Mouse (Mus musculus) heart, adult 8-10 months (tissue): ENCODE results near the gene Kif26b. TPM values are rescaled to one million over a fixed set of nuclear protein-coding genes. Genes with fewer than 3 reads are reported as not detected.

ENCODE experiments used
- DNase-seq: peaks from one replicate; pipeline ENCODE4 v3.0.0; 2022; ENCODE audit warnings: low spot score
- total RNA-seq, 4 experiments: library from RNA; stranded (reverse); gene quantifications; 2 replicates each; pipeline ENCODE4 v1.2.4; 2022

Gene Kif26b
- total RNA-seq, 4 experiments from 2014 or later, result 2.7 to 5.7 (median 4.1) TPM

- no peak for DNase-seq
These were observed 384.2 kb downstream of the Kif26b start for GRCm38 (mm10) chr1:178912936-178913716.

- no peak for DNase-seq
These were observed 386.1 kb downstream of the Kif26b start for GRCm38 (mm10) chr1:178915056-178915455.

GRCm38 (mm10) chr1:178917194-178917902 lies 388.4 kb downstream of the Kif26b start:
- DNase-seq, result no peak

GRCm38 (mm10) chr1:178924492-178925183 lies 395.7 kb downstream of the Kif26b start:
- DNase-seq, result no peak

GRCm38 (mm10) chr1:178929531-178929930 lies 400.6 kb downstream of the Kif26b start:
- DNase-seq, result no peak

GRCm38 (mm10) chr1:178933953-178934637 lies 405.2 kb downstream of the Kif26b start:
- no peak for DNase-seq

- DNase-seq, result peak; percentile 15
These were observed 407.5 kb downstream of the Kif26b start for GRCm38 (mm10) chr1:178936457-178936856.

GRCm38 (mm10) chr1:178936976-178937375 lies 408.1 kb downstream of the Kif26b start:
- DNase-seq, result no peak

GRCm38 (mm10) chr1:178940353-178940752 lies 411.4 kb downstream of the Kif26b start:
- no peak for DNase-seq

GRCm38 (mm10) chr1:178942251-178942963 lies 413.5 kb downstream of the Kif26b start:
- no peak for DNase-seq

- no peak for DNase-seq
These were observed 424.0 kb downstream of the Kif26b start for GRCm38 (mm10) chr1:178952910-178953309.

- DNase-seq, result no peak
These were observed 429.7 kb downstream of the Kif26b start for GRCm38 (mm10) chr1:178958641-178959040.

GRCm38 (mm10) chr1:178960015-178960559 lies 431.2 kb downstream of the Kif26b start:
- DNase-seq, result peak; percentile 19

GRCm38 (mm10) chr1:178961661-178962060 lies 432.7 kb downstream of the Kif26b start:
- no peak for DNase-seq

GRCm38 (mm10) chr1:178972055-178972454 lies 443.1 kb downstream of the Kif26b start:
- DNase-seq, result no peak

- DNase-seq, result no peak
These were observed 449.8 kb downstream of the Kif26b start for GRCm38 (mm10) chr1:178978617-178979245.

- DNase-seq, result no peak
These were observed 451.3 kb downstream of the Kif26b start for GRCm38 (mm10) chr1:178980185-178980584.

GRCm38 (mm10) chr1:178981641-178982040 lies 452.7 kb downstream of the Kif26b start:
- DNase-seq, result no peak

GRCm38 (mm10) chr1:178988176-178988575 lies 459.3 kb downstream of the Kif26b start:
- no peak for DNase-seq
